Mouse (Mus musculus) kidney, postnatal 4 days (tissue): Measurements from ENCODE around the gene Slc2a1.
A peak's percentile ranks its signal among the peaks of the same experiment; 100 is the strongest.

Experiments
- DNase-seq, 2 experiments: peaks; one replicate each; pipeline ENCODE4 v3.0.0; 2021; ENCODE audit warnings: mixed read lengths in 2 of 2

The Slc2a1 gene

DNA sequence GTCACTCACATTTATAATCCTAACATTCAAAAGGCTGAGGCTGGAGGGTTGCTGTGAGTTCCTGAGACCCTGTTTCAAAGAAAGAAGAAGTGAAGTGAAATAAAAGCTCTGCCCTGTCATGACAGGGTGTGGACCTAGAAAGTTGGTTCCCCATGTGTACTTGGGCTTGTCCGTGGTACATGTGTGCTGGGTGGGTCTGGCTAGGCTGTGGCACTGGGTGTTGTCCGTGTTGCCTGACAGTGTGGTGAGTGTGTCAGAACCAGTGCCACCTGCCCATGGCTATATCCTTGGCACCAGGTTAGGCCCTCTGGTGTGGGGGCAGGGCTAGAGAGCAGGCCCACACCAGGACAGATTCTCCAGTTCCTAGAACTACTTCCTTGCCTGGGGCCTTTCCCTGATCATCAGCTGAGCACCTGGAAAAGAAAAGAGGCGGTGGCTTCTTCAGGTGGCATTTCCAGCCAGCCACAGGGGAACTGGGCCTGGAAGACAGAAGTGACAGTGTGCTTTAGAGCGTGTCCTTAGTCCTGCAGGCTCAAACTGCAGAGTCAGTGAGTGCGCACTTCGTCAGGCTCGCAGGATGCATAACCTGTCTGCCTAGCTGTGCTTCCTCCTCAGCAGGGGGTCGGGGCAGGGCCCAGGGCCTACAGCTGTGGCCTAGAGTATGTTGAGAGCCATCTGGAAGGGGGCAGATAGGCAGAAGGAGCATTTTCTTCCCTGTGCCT, 22.8 kb downstream of the Slc2a1 start:
- no peak for DNase-seq

DNA sequence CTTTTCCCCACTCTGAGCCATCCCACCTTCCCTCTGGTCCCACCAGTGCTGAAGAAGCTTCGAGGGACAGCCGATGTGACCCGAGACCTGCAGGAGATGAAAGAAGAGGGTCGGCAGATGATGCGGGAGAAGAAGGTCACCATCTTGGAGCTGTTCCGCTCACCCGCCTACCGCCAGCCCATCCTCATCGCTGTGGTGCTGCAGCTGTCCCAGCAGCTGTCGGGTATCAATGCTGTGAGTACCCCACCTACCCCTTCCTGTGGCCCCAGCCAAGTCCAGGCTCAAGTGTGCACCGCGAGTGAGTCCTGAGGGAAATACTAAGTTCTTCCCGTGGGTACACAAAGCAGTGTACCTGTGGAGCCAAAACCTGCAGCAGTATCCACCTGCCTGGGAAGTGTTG, 24.8 kb downstream of the Slc2a1 start:
- DNase-seq = no peak

GRCm38 (mm10) chr4:119133860-119134259, 25.3 kb downstream of the Slc2a1 start:
- DNase-seq = no peak

GRCm38 (mm10) chr4:119137313-119137712, 28.8 kb downstream of the Slc2a1 start:
- no peak for DNase-seq

DNA sequence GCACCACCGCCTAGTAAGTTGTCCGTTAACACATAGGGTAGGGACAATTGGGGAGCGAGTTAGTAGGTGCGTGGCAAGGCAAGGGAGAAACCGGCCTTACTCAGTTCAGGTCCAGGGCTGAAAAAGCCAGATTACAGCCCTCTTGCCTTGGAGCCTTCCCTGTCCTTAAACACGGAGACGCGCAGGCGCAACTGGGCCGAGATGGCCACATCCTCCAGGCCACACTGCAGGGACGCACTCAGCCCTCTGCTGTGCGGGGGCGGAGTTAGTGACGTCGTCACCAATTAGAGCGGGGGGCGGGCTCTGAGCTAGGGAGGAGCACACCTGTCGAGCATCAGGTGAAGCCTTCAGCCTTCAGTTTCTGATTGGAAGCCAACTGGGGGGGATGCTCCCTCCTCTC, 29.7 kb downstream of the Slc2a1 start:
- DNase-seq = peak; percentile 88 to 93

DNA sequence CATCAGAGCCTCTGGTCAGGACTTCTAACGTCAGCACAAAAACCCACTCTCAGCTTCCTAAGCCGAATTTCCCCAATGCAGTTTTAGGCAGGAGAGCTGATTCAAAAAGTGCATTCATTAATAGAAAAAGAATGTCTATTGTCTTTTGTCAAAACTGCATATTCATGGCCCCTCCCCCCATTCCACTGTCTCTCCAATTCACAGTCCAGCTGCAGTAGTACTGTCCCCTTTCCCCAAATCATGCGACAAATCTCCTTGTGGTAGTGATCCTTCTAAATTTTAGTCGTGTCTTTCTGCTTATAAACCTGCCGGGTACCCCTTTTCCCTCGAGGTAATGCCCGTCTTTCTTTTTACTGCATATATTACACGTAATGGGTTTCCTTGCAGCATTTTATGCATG, 30.3 kb downstream of the Slc2a1 start:
- DNase-seq = no peak

- peak; percentile 41 to 46 for DNase-seq
These were observed 31.6 kb downstream of the Slc2a1 start for GRCm38 (mm10) chr4:119140126-119140525.

- DNase-seq = no peak
These were observed 32.7 kb downstream of the Slc2a1 start for GRCm38 (mm10) chr4:119141191-119141590.

GRCm38 (mm10) chr4:119142230-119142871, 33.8 kb downstream of the Slc2a1 start:
- peak; percentile 82 to 84 for DNase-seq

DNA sequence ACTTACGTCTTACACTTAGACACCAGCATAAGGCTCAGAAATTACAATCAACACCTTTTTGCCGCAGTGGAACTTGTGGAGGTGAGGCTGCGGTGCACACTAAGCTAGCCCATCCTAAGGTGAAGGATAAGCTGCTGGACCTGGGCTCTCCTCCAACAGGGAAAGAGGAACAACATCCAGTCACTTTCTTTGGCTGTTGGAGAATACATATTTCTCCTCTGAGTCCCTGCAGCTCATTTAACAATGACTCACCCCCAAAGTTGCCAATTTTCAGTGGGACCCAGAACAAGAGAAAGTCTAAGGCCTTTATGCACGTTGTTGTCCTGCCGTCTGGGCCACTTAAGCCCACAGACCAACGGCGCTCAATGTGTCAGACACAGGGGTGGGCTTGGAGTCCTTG, 38.3 kb downstream of the Slc2a1 start:
- DNase-seq = no peak

- no peak for DNase-seq
These were observed 38.8 kb downstream of the Slc2a1 start for GRCm38 (mm10) chr4:119147347-119147746.

- DNase-seq = no peak
These were observed 40.2 kb downstream of the Slc2a1 start for GRCm38 (mm10) chr4:119148741-119149140.

GRCm38 (mm10) chr4:119157186-119157585, 48.7 kb downstream of the Slc2a1 start:
- DNase-seq = peak; percentile 79 to 82

DNA sequence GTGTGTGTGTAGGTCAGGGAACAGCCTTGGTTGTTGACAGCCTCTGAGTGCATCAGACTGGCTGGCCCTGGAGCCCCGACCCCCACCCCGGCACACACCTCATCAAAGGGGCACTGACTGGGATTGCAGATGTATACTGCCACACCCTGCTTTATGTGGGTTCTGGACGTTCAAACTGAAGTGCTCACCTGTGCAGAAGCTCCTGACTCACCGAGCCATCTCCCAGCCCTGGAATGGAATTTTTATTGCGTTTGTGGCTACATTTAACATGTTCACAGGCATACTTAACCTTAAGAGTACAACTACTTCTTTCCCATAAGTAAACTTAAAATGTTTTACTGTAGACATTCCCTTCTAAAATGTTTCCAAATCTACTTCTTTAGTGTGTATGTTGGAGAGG, 49.4 kb downstream of the Slc2a1 start:
- no peak for DNase-seq

DNA sequence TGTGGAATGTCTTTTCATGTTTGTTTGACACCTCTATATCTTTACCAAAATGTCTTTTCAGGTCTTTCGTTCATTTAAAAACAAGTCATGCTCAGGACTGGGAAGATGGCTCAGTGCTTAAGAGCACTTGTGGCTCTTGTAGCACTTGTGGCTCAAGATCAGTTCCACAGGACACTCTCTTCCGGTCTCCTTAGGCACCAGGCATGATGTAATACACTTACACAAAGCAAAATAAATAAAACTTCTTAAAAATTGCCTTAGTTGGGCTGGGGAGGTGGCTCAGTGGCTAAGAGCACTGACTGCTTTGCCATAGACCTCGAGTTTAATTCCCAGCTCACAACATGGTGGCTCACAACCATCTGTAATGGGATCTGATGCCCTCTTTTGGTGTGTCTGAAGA, 52.8 kb downstream of the Slc2a1 start:
- no peak for DNase-seq

GRCm38 (mm10) chr4:119162990-119163389, 54.5 kb downstream of the Slc2a1 start:
- no peak for DNase-seq

- no peak for DNase-seq
These were observed 57.4 kb downstream of the Slc2a1 start for GRCm38 (mm10) chr4:119165916-119166315.

- DNase-seq = peak in 1 of 2 experiments; percentile 41
These were observed 58.6 kb downstream of the Slc2a1 start for GRCm38 (mm10) chr4:119167068-119167467.

DNA sequence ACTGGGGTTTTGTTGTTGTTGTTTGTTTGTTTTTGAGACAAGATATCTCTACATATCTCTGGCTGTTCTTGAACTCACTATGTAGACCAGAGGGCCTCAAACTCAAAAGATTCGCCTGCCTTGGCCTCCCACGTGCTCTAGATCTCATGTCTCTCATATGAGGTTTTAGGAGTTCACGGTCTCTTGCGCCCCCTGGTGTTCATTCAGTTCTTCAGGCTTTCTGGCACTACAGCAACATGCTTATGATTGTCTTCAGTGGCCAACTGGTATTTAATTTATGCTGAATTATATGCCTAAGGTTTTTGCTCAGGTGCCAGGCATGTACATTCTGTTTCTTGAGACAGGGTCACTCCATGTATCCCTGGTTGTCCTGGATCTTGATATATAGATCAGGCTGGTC, 59.2 kb downstream of the Slc2a1 start:
- DNase-seq = peak; percentile 89 to 91

DNA sequence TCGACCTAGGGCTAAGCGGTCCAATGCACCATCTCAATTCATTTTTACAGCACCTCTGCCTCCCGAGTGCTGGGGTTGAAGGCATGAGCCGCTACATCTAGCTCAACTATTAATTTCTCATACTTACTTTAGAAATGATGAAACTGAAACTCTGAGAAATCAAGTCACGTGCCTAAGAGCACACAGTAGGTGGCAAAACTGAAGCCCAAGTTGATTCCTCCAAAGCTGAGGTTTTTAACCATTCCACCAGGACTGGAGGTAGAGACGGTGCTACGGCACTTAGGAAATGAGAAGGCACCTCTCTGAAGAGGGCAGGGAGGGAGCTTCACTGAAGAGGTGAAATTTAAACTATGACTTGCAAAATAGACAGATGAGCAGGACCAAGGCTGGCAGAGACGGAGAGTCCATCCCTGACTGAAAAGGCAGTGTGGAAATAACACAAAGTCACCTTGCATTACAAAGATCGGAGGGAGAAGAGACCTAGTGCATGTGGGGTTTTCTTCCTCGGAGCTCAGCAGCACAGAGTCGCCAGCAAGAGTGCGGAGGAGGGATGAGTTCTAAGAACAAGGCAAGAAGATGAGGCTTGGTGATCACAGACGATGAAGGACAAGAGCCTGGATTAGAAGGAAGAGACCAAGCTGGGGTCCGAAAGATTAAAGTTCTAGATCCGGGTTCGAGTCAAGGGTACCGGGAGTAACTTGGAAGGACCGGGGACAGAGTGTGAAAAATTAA, 64.6 kb downstream of the Slc2a1 start:
- peak in 1 of 2 experiments; percentile 33 for DNase-seq

GRCm38 (mm10) chr4:119173851-119174453, 65.4 kb downstream of the Slc2a1 start, which contains the start of gene Zfp691:
TSS of gene Zfp691 (minus strand) at chr4:119174195.
- DNase-seq = peak; percentile 93 to 96

DNA sequence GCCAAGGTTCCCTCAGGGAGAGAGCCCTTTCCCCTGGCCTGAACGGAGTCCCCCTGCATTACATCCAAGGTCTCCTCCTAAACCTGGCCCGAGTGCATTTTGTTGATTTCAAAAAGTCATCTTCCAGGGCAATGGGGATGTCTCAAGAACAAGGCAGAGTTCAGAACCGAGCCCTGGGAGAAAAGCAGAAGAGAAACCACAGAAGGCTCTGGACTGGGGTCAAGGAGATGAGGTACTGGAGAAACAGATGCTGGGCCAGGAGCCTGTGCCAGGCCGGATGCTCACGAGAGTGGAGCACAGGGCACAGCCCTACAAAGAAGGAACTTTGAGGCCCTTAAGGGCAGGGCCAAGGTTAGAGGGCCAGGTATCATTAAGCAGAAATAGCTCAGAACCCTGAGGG, 69.2 kb downstream of the Slc2a1 start:
- no peak for DNase-seq

DNA sequence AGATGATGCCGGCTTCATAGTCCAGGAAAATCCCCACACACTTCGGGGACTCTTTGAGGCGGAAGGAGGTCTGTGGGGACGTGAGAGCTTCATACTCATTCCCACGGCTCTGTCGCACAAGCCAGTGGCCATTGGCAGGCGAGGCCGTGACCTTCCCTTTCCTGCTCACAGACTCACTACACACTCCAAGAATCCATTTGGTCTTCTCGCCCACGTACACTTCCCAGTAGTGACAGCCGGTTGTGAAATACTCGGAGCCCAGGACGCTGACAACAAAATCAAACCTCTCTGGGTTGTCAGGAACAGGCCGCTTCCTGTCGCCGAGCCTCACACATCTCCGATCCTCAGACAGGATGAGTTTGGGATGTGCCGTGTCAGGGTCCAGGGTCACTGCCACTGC, 69.8 kb downstream of the Slc2a1 start:
- DNase-seq = peak; percentile 21 to 48
